Mouse (Mus musculus) T-cell, adult 2 months (primary cell): ENCODE results near the gene Xcr1.

Experiments used
- DNase-seq: peaks from one replicate; pipeline ENCODE4 v3.0.0; 2022; ENCODE audit warnings: low spot score

The Xcr1 gene

DNA sequence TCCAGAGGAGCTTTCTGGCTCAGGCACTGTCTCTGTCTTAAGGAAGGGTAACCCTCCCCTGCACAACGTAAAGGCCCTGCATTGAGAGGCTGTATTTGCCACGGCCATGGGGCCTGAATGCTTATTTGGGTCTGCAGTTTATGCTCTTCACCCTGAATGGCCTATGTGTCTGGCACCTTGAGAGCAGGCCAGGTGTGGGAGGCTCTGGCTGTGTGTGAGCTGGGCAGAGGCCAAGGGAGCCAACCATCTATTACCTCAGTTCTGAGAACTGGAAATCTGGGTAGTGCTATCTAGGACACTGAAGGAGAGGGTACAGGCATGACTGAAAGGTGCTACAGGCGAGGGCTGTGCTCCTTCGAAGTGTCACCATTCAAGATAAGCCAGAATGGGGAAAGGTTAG, 47.0 kb downstream of the Xcr1 start:
- no peak for DNase-seq

DNA sequence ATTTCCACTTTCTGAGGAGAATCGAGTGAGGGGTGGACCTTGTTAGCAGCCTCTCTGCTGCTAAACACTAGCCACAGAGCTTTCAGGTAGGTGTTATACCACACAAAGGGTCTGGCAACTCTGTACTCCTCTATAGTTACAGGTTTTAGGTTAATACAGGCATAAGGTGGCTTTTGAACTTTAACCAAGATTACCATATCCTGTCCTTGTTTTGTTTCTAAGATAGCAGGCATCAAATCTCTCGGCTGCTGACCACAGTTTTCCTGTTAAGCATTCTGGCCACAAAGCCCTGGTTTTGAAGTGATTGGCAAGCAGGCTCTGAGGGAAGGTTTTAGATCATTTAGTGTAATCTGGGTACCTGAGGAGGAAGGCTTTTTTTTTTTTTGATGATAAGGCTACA, 47.5 kb downstream of the Xcr1 start:
- peak; percentile 83 for DNase-seq

DNA sequence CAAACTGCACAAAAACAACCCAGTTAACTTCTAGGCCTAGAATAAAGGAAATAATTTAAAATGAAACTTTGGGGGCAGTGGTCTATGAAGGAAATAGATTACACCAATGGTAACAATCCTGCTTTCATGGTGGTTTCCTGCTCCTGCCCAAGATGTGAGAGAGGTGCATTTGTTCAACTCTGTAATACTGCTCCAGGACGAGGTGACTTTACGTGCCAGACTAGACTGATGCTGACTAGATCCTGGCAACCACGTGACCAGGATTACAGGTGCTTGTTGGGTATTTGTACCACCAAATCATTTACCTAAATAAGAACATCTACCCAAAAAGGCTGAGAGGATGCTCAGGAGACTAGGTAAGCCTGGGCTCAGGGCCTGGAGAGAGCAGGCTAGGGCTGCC, 50.0 kb downstream of the Xcr1 start:
- DNase-seq = peak; percentile 49

- peak; percentile 19 for DNase-seq
These were observed 53.2 kb downstream of the Xcr1 start for GRCm38 (mm10) chr9:123808583-123808982.

- peak; percentile 77 for DNase-seq
These were observed 55.6 kb downstream of the Xcr1 start, which contains the start of gene Cxcr6 for GRCm38 (mm10) chr9:123806267-123806666. Cxcr6 (plus strand) TSS chr9:123806475.

DNA sequence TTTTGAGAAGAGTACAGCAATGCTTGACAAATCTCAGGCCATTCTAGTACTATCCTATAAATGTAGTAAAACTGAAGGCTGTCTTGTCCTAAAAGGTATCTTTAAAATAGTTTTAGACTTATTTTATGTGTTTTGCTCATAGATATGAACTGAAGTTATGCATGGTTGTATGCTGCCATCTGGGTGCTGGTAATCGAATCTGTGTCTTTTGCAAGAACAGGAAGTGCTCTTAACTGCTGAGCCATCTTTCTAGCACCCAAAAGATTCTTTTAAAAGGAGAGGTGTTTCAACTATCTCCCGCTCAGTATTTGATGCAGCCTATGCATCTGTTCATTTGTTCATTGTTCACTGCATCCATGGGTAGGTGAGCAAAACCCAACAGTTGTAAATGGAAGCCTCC, 56.6 kb downstream of the Xcr1 start:
- DNase-seq = no peak

- DNase-seq = no peak
These were observed 58.9 kb downstream of the Xcr1 start for GRCm38 (mm10) chr9:123802896-123803295.

GRCm38 (mm10) chr9:123802421-123802820, 59.4 kb downstream of the Xcr1 start:
- DNase-seq = no peak
